In genomic region chr6:134110206-134110605, GRCm38 (mm10) we compare ENCODE assay signal across 27 mouse cellular contexts.
"Had no signal": no experiment of that assay in that cellular context is flagged by ENCODE, and none has a peak within 500 bp of the region (broad histone marks: within the 10 kb centered on the region; RNA-seq: fewer than 3 reads in every experiment).

No protein-coding gene starts in this region.

- H3K4me2 ChIP-seq: heart, embryonic 11.5 days; heart, embryonic 13.5 days; heart, embryonic 15.5 days; hindbrain, embryonic 12.5 days; hindbrain, embryonic 14.5 days; intestine, embryonic 15.5 days; limb, embryonic 12.5 days had no signal

- ATAC-seq: hindbrain, embryonic 16.5 days; inflammation-experienced regulatory T-cells, adult 6 months; intestine, embryonic 15.5 days; intestine, postnatal 0 days had no signal

- H3K9ac ChIP-seq: heart, embryonic 13.5 days; heart, embryonic 15.5 days; hindbrain, embryonic 12.5 days; hindbrain, embryonic 14.5 days; intestine, embryonic 15.5 days; limb, embryonic 12.5 days; liver, embryonic 14.5 days had no signal

- H3K36me3 ChIP-seq: intestine, embryonic 15.5 days had no signal

- H3K4me3 ChIP-seq: gastrocnemius, adult 2 months; heart, adult 2 months; heart, embryonic 13.5 days; heart, embryonic 15.5 days; hindbrain, embryonic 10.5 days; hindbrain, embryonic 12.5 days; intestine, embryonic 15.5 days; layer of hippocampus, adult 2 months; left cerebral cortex, adult 2 months; limb, embryonic 10.5 days; limb, embryonic 12.5 days had no signal

- H3K4me1 ChIP-seq: hindbrain, embryonic 12.5 days; limb, embryonic 10.5 days had no signal

- H3K27ac ChIP-seq: gastrocnemius, adult 2 months; heart, adult 2 months; heart, embryonic 13.5 days; heart, embryonic 15.5 days; hindbrain, embryonic 10.5 days; hindbrain, embryonic 12.5 days; hindbrain, embryonic 14.5 days; intestine, embryonic 15.5 days; layer of hippocampus, adult 2 months; left cerebral cortex, adult 2 months; limb, embryonic 10.5 days; limb, embryonic 12.5 days; liver, embryonic 14.5 days had no signal

- DNase-seq: gastrocnemius, adult 2 months; gastrocnemius, postnatal 10 days; gastrocnemius, postnatal 25 days; heart, adult 11 months; heart, adult 2 months; heart, postnatal 4 days; kidney, adult 18-20 months; kidney, adult 8-10 months; kidney, postnatal 10 days; kidney, postnatal 25 days; kidney, postnatal 4 days; liver had no signal

- H3K9me3 ChIP-seq: heart, embryonic 13.5 days; heart, embryonic 15.5 days; hindbrain, embryonic 12.5 days; intestine, embryonic 15.5 days; limb, embryonic 10.5 days had no signal

- H3K27me3 ChIP-seq: heart, embryonic 13.5 days; heart, embryonic 15.5 days; hindbrain, embryonic 12.5 days; intestine, embryonic 15.5 days; limb, embryonic 12.5 days had no signal
